Mouse (Mus musculus) adipocyte (in vitro differentiated cells): ENCODE data around the gene Selenoi.
"Not testable (repeated sequence)": the region's sequence is repeated elsewhere in the genome, so short reads cannot be mapped to it uniquely, and the experiment has no call there.

Source experiments
- DNase-seq: peaks from one replicate; pipeline ENCODE4 v3.0.0-alpha.2; 2016; ENCODE audit warnings: low spot score

Selenoi gene

DNA sequence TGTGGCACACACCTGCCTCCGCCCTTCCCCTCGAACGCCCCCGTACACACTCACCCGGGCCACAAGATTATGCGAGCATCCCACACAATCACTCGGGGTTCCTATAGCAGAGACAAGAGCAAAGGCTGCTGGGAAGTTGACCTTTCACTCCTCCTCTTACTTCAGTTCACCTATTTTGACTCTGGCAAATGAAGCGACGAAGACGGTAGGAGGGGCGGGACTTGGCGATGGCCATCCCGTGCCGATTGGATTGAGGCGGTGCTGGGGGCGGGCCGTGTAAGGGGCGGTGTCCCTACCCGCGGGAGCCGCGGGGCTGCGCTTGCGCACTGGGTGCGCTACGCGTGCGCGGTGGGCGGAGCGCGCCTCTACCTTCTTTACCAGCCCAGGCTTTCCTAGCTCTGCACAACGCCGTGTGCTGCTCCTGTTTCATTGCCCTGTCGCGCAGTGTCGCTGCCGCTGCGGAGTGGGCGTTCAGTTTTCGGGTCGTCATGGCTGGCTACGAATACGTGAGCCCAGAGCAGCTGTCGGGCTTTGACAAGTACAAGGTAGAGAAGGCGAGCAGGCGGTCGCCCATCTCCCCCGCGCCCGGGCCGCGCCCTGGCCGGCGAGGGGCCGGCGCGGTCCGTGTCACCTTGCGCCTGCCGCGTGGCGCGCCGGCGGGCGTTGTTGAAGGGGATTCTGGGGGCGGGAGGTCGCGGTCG is at the start of gene Selenoi:
TSS of gene Selenoi (plus strand) at position 311 of the 701 bp plus-strand sequence.
- peak; percentile 99 for DNase-seq

DNA sequence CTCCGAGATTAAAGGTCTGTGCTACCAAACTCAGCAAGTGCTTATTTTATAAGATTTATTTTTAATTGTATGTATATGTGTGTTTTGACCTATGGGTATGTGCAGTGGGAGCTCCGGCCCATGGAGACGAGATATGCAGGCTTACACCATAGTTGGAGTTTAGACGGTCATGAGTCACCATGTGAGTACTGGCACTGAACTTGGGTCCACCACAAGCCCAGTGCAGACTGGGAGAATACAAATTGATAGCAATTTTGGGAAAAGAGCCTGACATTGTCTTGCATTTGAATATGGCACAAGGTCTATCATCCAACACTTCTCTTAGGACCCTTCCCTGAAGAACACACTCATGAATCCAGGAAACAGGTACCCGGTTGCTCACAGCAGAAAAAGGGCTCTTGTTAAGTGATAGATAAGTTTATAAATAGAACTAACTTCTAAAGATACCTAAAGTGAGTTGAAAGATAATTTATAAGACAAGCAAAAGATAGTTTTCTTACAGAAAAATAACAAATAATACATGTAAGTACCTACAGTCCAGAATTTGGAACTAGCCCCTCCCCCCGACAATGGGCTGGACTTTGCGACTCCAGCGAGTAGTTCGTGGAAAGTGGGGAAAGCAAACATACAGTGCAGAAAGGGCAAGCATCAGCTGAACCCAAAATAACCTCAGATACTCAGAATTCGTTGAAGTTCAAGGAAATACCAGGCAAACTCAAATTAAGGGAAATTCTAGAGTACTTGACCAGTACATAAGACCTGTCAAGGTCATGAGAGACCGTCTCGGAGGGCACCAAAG is 44.5 kb upstream of the Selenoi start:
- DNase-seq, result no peak

- DNase-seq, result no peak
Measured at GRCm38 (mm10) chr5:30192452-30192851, 39.9 kb upstream of the Selenoi start.

DNA sequence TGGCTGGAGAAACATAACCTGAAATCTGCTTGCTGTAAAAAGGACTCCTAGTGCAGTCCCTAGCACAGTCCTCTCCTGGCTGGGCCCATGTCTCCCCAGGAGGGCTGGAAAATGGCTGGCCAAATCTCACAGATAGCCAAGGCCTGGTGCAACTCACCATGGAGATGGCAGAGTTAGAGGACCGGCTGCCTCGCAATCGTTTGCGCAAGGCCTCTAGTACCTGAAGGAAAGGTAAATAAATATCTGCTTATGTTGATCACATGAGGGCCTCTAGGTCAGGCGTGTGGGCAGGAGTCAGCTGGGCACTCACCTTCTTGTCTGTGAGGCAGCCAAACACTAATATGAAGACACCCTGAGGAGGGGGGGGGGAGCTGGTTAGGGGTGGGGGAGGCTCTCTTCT is 37.0 kb upstream of the Selenoi start:
- DNase-seq, result no peak

- DNase-seq, result no peak
Measured at GRCm38 (mm10) chr5:30198257-30198656, 34.1 kb upstream of the Selenoi start.

DNA sequence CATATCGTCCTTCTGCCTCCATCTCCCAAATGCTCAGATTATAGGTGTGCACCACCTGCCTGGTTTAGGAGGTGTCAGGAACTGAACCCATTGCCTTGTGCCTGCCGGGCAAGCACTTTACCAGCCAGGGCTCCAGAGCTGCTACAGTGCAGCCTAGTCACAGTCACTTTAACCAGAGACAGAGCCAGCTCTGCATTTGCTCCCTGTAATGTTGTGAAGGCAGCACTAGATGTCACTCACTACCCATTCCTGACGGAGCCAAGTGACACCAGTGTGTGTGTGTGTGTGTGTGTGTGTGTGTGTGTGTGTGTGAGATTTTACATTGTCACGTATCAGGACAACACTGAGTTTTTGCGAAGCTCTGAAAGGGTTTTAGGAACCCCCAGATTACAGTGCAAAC is 30.9 kb upstream of the Selenoi start:
- DNase-seq, result peak; percentile 78

DNA sequence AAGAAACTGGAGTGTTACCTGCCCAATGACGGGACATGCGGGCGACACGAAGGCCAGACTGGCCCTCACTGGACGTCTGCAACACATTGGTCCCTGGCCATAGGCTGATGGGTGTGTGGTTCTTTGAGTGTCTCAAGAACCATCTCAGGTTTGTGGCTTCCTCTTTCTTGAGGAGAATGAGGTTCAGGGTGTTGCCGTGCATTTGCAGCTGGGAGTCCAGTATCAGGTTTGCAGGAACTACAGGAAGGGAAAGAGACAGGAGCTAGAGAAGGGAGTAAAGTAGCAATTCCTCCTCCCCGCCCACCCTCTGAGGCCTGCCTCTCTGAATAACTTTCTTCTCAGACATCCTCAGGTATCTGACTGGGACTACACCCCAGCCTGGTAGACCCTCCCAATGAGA is 30.2 kb upstream of the Selenoi start:
- DNase-seq, result no peak

DNA sequence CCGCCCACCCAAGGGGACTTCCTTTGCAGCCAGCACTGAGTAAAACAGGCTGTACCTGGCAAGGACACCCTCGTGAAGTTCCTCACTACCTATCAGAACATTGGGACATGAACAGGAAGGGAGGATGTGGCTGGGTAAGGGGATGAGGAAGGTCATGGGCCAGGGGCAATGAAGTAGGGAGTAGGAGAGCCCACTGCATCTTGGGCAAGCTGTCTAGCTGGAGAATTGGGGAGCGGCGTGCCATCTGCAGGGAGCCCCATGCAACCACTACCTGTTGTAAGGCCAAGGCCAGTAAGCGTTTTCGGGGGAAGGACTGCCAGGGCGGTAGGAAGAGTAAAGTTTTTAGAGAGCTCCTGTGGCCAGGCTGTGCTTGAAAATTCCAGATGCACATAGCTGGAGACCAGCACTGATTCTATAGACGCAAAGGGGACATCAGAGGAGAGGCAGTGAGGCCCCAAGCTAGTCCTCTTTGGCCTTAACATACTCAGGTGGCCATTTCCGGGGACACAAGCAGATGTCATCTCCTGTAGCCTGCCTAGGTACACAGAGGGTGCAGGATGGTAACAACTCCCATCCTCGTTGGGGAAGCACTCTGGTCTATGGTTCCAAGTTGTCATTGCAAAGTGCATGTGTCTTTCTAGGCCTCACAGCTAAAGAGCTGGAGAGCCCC is 29.0 kb upstream of the Selenoi start:
- no peak for DNase-seq

GRCm38 (mm10) chr5:30204441-30204840 is 27.9 kb upstream of the Selenoi start:
- no peak for DNase-seq

DNA sequence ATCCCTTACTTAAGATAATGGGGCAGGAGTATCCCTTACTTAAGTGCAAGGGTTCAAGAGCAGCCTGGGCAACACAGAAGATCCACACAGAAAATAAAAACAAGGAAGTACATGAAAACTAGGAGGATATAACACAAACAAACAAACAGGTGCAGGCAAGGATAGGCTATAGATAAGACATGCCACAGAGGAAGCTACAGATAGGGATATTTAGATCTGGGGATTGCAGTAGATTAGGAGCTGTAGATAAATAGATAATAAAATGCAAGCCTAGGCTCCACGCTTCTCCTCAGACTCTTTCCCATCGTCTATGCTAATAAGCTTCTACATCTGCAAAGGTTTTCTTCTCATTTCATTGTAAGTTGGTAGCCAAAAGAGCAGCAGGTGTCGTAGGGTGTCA is 27.3 kb upstream of the Selenoi start:
- no peak for DNase-seq

DNA sequence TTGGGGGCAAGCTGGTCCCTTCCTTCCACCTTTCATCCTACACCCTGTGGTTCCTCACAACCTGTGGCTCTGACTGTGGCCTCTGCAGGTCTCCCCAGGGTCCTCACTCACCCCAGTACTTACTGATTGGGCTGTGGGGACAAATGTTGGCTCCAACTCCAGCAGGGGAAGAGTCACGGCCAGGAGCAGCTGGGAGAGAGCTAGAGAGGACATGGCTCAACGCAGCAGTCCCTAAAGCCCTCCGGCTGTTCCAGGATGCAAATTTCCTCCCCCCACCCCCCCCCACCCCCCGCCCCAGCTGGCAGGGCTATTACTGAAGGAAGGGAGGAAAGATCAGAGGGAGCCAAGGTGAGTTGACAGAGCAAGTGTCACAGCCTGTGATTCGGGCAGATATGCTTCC is 26.9 kb upstream of the Selenoi start, which contains the start of gene Adgrf3:
TSS of gene Adgrf3 (minus strand) at position 230 of the 400 bp plus-strand sequence.
- DNase-seq, result no peak

DNA sequence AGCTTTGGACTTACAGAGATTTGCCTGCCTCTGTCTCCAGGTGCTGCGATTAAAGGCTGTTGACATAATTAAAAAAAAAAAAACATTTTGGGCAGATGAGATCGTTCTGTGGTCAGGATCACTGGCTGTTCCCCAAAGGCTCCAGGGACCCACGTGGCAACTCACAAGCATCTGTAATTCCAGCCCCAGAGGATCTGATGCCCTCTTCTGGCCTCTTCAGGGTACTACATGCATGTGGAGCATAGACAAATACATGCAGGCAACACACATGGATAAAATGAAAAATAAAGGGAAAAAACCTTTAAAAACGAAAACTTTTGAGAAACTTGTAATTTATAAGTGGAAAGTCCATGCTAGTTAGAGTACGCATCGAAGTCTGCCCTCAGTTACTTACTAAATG is 25.1 kb upstream of the Selenoi start:
- peak; percentile 33 for DNase-seq

- not testable (repeated sequence) for DNase-seq
Measured at GRCm38 (mm10) chr5:30210758-30211157, 21.6 kb upstream of the Selenoi start.

GRCm38 (mm10) chr5:30214889-30215288 is 17.5 kb upstream of the Selenoi start:
- peak; percentile 78 for DNase-seq

GRCm38 (mm10) chr5:30215970-30216369 is 16.4 kb upstream of the Selenoi start:
- DNase-seq, result no peak

GRCm38 (mm10) chr5:30219715-30220114 is 12.7 kb upstream of the Selenoi start:
- DNase-seq, result peak; percentile 26

- no peak for DNase-seq
Measured at GRCm38 (mm10) chr5:30220666-30221065, 11.7 kb upstream of the Selenoi start.

GRCm38 (mm10) chr5:30222681-30223080 is 9.7 kb upstream of the Selenoi start:
- DNase-seq, result no peak

- DNase-seq, result peak; percentile 38
Measured at GRCm38 (mm10) chr5:30230901-30231300, 1.5 kb upstream of the Selenoi start.

GRCm38 (mm10) chr5:30231891-30232270 is 500 bp upstream of the Selenoi start:
- no peak for DNase-seq

DNA sequence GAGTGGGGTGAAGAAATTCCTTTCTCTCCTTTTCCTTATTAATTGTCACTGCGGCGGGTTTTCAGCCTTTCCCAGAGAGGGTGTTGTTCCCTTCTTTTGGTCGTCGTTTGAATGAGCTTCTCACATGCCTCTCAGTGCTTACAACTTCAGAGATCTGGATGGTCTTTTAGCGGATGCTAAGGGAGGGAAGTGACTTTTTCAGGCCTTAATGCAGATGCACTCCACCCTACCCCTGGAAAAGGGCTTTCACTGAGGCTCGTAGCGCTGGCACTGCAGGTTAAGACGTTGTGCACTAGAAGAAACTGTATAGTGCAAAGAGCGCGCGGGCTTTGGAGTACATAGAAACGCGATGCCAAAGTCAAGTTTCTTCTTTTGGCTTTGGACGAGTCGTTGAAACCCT is 661 bp downstream of the Selenoi start:
- peak; percentile 47 for DNase-seq

- peak; percentile 56 for DNase-seq
Measured at GRCm38 (mm10) chr5:30233979-30234378, 1.6 kb downstream of the Selenoi start.

- DNase-seq, result no peak
Measured at GRCm38 (mm10) chr5:30235641-30236126, 3.3 kb downstream of the Selenoi start.
